Mouse (Mus musculus) ES-E14 (cell line): ENCODE measurements around the gene St6galnac3. TPM values are rescaled to one million over a fixed set of nuclear protein-coding genes. Genes with fewer than 3 reads are reported as not detected.

ENCODE experiments used
- DNase-seq: peaks from one replicate; pipeline ENCODE4 v3.0.0-alpha.2; 2013; ENCODE audit warnings: low read depth, low spot score
- H3K27ac ChIP-seq: 2 replicates; pipeline ENCODE4 v1.5.1; 2012; ENCODE audit warnings: low read depth, mild to moderate bottlenecking, low read length, moderate library complexity, mixed read lengths; ENCODE audit not compliant: poor library complexity, insufficient read depth, severe bottlenecking
- H3K36me3 ChIP-seq: 2 replicates; pipeline ENCODE4 v1.6.1; 2012; ENCODE audit warnings: mild to moderate bottlenecking, low read length, moderate library complexity, mixed read lengths; ENCODE audit not compliant: control insufficient read depth, poor library complexity, insufficient read depth, severe bottlenecking
- H3K4me1 ChIP-seq, 2 experiments: fragments of 150-350 bp in 1 of 2; sonication (generic) in 1 of 2; 2 replicates each; pipeline ENCODE4 v1.6.1; 2012; ENCODE audit warnings: low read length in 2 of 2, mild to moderate bottlenecking in 1 of 2, mixed read lengths in 1 of 2; ENCODE audit not compliant: control insufficient read depth in 2 of 2, insufficient read depth in 2 of 2, poor library complexity in 1 of 2
- H3K4me3 ChIP-seq, 2 experiments: fragments of 150-350 bp in 1 of 2; sonication (generic) in 1 of 2; 2 replicates each; pipeline ENCODE4 v1.5.1; 2012; ENCODE audit warnings: low read length in 2 of 2, low read depth in 1 of 2, mild to moderate bottlenecking in 1 of 2, mixed read lengths in 1 of 2; ENCODE audit not compliant: insufficient read depth in 1 of 2, poor library complexity in 1 of 2, severe bottlenecking in 1 of 2
- H3K9ac ChIP-seq: 2 replicates; pipeline ENCODE4 v1.6.1; 2012; ENCODE audit warnings: low read depth, mild to moderate bottlenecking, low read length, mixed read lengths; ENCODE audit not compliant: poor library complexity, insufficient read depth, severe bottlenecking
- H3K9me3 ChIP-seq: fragments of 150-350 bp; sonication (generic); 2 replicates; pipeline ENCODE4 v1.6.1; 2012; ENCODE audit warnings: low read depth, mild to moderate bottlenecking, low read length; ENCODE audit not compliant: control insufficient read depth, insufficient read depth
- CHD2 ChIP-seq: IDR thresholded peaks from 2 replicates; pipeline ENCODE4 v1.6.1; 2014; ENCODE audit warnings: mild to moderate bottlenecking, low read depth, low read length, inconsistent platforms
- HCFC1 ChIP-seq: IDR thresholded peaks from 2 replicates; pipeline ENCODE4 v1.6.1; 2012; ENCODE audit warnings: low read length, inconsistent platforms, borderline replicate concordance; ENCODE audit not compliant: insufficient read depth
- MAFK ChIP-seq: IDR thresholded peaks from 2 replicates; pipeline ENCODE4 v1.6.1; 2014; ENCODE audit warnings: mild to moderate bottlenecking, low read depth, low read length, inconsistent platforms; ENCODE audit not compliant: insufficient read depth
- ZC3H11A ChIP-seq: IDR thresholded peaks from 2 replicates; pipeline ENCODE4 v1.6.1; 2012; ENCODE audit warnings: low read depth, mild to moderate bottlenecking, inconsistent platforms, low read length, borderline replicate concordance
- ZNF384 ChIP-seq: IDR thresholded peaks from 2 replicates; pipeline ENCODE4 v1.6.1; 2012; ENCODE audit warnings: low read depth, low read length, inconsistent platforms
- in situ Hi-C, 2 experiments: fragments of 600-800 bp; cut with MboI; formaldehyde crosslinking; loops; one replicate each; pipeline ENCODE4 v1.15.1; 2025; ENCODE audit warnings: low sequenced_read_pairs in 2 of 2, inconsistent platforms in 1 of 2; ENCODE audit not compliant: unreplicated experiment in 2 of 2
- total RNA-seq: library from RNA; depleted of rRNA; stranded (reverse); fragments of 300-350 nt; gene quantifications from 2 replicates; pipeline ENCODE4 v1.2.3, GENCODE M21; 2012

The St6galnac3 gene
- total RNA-seq, 1 experiment, result 3.8 TPM

- H3K36me3 ChIP-seq, result no peaks in the 10 kb centered on the region
- in situ Hi-C loops, result no loop called here
- no peak overlapping the region for H3K4me3 ChIP-seq
- H3K9ac ChIP-seq, result no peak overlapping the region
- TF ChIP-seq ZNF384 (no peak), MAFK (no peak), CHD2 (no peak), HCFC1 (no peak), ZC3H11A (no peak)
- no peak for DNase-seq
- H3K9me3 ChIP-seq, result no peaks in the 10 kb centered on the region
- H3K4me1 ChIP-seq, result peaks cover 8 to 13% of the 10 kb centered on the region in 2 experiments
- H3K27ac ChIP-seq, result no peak overlapping the region
These were observed 435.0 kb downstream of the St6galnac3 start for GRCm38 (mm10) chr3:153289971-153290370.

DNA sequence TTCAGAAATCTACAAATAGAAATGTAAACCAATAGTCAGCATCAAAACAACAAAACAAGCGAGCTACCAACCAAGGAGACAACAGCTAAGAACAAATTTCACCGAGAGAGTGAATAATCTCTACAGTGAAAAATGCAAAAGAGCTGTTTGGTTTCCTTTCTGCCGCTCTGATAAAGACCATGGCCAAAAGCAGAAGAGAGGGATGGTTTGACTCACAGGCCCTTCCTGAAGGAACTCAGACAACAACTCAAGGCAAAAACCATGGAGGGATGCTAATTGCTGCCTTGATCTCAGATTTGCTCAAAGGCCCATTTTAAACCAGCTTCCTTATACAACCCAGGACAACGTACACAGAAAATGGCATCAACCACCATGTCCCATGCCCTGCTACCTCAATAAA lies 437.4 kb downstream of the St6galnac3 start:
- H3K27ac ChIP-seq, result no peak overlapping the region
- H3K4me1 ChIP-seq, result peaks cover 6 to 13% of the 10 kb centered on the region in 2 experiments
- in situ Hi-C loops, result no loop called here
- no peak overlapping the region for H3K9ac ChIP-seq
- no peak overlapping the region for H3K4me3 ChIP-seq
- no peaks in the 10 kb centered on the region for H3K36me3 ChIP-seq
- H3K9me3 ChIP-seq, result no peaks in the 10 kb centered on the region
- no peak for DNase-seq
- no peak for TF ChIP-seq HCFC1
- no peak for TF ChIP-seq ZNF384
- no peak for TF ChIP-seq MAFK
- no peak for TF ChIP-seq CHD2
- no peak for TF ChIP-seq ZC3H11A

DNA sequence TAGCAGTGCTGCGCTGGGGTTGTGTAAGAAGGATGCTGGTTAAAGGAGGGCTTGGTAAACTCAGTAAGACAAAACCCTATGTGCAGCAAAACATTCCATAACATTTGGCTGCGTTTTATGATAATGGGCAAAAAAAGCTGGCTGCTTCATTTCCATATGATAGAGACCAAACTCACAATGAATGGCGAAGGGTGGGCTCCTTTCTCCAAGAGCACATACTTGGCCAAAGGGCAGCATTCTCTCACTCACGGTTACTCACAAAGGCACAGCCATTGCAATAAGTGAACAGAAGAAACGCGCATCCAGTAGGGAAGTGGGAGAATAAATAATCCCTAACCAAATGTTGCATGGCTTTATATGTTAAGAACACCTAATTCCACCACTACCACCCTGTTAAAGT lies 437.9 kb downstream of the St6galnac3 start:
- Histone ChIP-seq H3K9me3 (no peaks in the 10 kb centered on the region), H3K9ac (no peak overlapping the region), H3K27ac (no peak overlapping the region), H3K36me3 (no peaks in the 10 kb centered on the region), H3K4me3 (no peak overlapping the region), H3K4me1 (peaks cover 5 to 11% of the 10 kb centered on the region in 2 experiments)
- peak; percentile 30 for DNase-seq
- TF ChIP-seq ZC3H11A, result no peak
- TF ChIP-seq ZNF384, result no peak
- in situ Hi-C loops, result no loop called here

DNA sequence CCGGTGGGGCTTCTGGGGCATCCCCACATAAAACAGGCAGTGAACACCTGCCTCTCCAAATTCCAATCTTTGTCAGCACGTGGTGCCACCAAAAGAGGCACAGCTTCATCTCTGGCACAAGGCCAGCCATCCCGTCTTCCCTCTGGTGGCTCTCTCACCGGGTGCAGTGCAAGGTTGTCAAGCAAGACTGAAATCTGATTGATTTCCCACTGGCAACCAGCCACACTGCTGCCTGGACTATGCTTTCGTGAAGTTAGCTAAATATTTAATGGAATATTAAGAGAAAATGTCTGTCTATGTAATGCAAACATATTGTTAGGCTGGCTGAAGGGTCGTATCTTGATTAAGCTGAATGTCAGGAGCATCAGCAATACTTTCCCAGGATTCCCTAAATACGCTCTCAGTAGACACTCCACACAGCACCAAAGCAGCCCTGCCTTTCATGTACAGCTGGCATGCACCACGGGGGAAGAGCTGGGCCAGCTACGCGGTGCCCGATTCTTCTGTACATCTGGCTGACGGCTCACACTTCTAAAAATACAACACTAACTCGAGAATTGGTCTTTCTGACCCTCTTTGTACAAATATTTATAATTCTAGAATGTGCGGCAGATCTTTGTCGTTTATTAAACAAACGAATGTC lies 442.7 kb downstream of the St6galnac3 start:
- in situ Hi-C loops, result no loop called here
- DNase-seq, result no peak
- TF ChIP-seq CHD2 (no peak), HCFC1 (no peak), MAFK (no peak)

DNA sequence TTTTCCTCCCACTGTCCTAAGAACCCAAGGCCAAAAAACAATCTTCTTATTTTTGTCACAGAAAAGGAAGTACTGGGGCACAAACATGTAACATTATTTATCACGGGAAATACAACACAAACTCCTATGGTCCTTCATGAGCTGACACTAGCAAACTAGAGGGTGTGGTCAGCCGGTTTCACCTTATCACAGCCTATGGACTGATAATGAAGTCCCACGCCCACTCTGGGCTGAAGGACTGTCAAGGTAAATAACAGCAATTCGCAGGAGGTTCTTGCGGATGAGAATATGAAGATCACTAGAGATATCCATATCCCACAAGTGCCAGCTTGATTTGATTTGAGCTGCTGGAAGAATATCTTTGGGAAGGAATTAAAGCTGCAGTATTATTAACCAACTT lies 446.7 kb downstream of the St6galnac3 start:
- no peak for DNase-seq
- H3K36me3 ChIP-seq, result no peaks in the 10 kb centered on the region
- TF ChIP-seq ZNF384 (no peak), MAFK (no peak)
- in situ Hi-C loops, result no loop called here
- no peak overlapping the region for H3K4me3 ChIP-seq
- no peak overlapping the region for H3K27ac ChIP-seq
- no peaks in the 10 kb centered on the region for H3K9me3 ChIP-seq
- no peak overlapping the region for H3K9ac ChIP-seq
- H3K4me1 ChIP-seq, result peaks cover 3 to 15% of the 10 kb centered on the region in 2 experiments; a peak in 3 of 4 replicates

More for the DNA sequence above, 442.7 kb downstream of the St6galnac3 start:
- Histone ChIP-seq H3K9ac (no peak overlapping the region), H3K36me3 (no peaks in the 10 kb centered on the region), H3K4me3 (no peak overlapping the region), H3K27ac (no peak overlapping the region), H3K9me3 (no peaks in the 10 kb centered on the region), H3K4me1 (peaks cover 3 to 11% of the 10 kb centered on the region in 2 experiments; a peak in 3 of 4 replicates)
